Mouse (Mus musculus) hindbrain, embryonic 10.5 days (tissue): ENCODE measurements around the gene Akr1b7. TPM values are rescaled to one million over a fixed set of nuclear protein-coding genes. Genes with fewer than 3 reads are reported as not detected.

Experiments
- DNase-seq: peaks from one replicate; pipeline ENCODE4 v3.0.0-alpha.2; 2017; ENCODE audit warnings: low spot score
- H3K27ac ChIP-seq: fragments of 300-500 bp; sonication (generic); 2 replicates; pipeline ENCODE4 v1.5.1; 2016; ENCODE audit warnings: mild to moderate bottlenecking, moderate library complexity
- H3K27me3 ChIP-seq: fragments of 300-500 bp; sonication (generic); 2 replicates; pipeline ENCODE4 v1.6.1; 2016; ENCODE audit warnings: mild to moderate bottlenecking; ENCODE audit not compliant: poor library complexity, insufficient read depth, severe bottlenecking
- H3K36me3 ChIP-seq: fragments of 300-500 bp; sonication (generic); 2 replicates; pipeline ENCODE4 v1.6.1; 2016; ENCODE audit warnings: mild to moderate bottlenecking, moderate library complexity
- H3K4me1 ChIP-seq: fragments of 300-500 bp; sonication (generic); replicated peaks from 2 replicates; pipeline ENCODE4 v1.6.1; 2016; ENCODE audit warnings: mild to moderate bottlenecking
- H3K4me3 ChIP-seq: fragments of 300-500 bp; sonication (generic); 2 replicates; pipeline ENCODE4 v1.5.1; 2016; ENCODE audit warnings: mild to moderate bottlenecking, moderate library complexity
- H3K9me3 ChIP-seq: fragments of 300-500 bp; sonication (generic); 2 replicates; pipeline ENCODE4 v1.6.1; 2016; ENCODE audit warnings: mild to moderate bottlenecking, moderate library complexity
- WGBS: fragments of 180-500 bp; shearing (Covaris S2); methylation state at CpG from one replicate; pipeline ENCODE4 v1.1.7; 2016; 5-methylcytosine and 5-hydroxymethylcytosine counted together
- polyA plus RNA-seq: library from polyadenylated mRNA; unstranded; fragments of >200 nt; fragmentation: Nextera tagmentation; extraction: Ambion mirVana; gene quantifications from 2 replicates; pipeline ENCODE4 v1.2.1, GENCODE M21; 2016

The Akr1b7 gene
- polyA plus RNA-seq, 1 experiment from 2014 or later = not detected

DNA sequence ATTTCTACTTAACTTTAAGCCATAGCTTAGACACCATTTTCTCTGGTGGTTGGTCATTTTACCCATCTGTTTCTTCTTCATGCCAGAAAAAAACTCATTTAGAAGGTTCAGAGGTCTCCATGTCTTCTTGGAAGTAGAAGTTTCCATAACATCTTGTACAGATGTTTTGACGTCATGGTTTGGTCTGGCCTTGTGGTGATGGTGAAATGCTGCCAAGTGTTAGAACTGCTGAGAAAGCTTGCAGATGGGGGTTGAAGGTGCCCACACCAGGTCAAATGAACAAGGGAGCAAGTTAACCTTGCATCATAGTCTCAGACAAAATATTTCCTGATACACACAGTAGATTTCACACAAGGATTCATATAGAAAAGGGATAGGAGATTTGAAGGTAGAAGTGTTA lies 36.6 kb downstream of the Akr1b7 start:
- no peaks in the 10 kb centered on the region for H3K27me3 ChIP-seq
- H3K9me3 ChIP-seq = no peaks in the 10 kb centered on the region
- DNase-seq = no peak
- no peak overlapping the region for H3K4me3 ChIP-seq
- H3K4me1 ChIP-seq = no peaks in the 10 kb centered on the region
- WGBS = 74% methylated on average over 1 of the region's 1 CpGs
- H3K36me3 ChIP-seq = no peaks in the 10 kb centered on the region
- no peak overlapping the region for H3K27ac ChIP-seq

DNA sequence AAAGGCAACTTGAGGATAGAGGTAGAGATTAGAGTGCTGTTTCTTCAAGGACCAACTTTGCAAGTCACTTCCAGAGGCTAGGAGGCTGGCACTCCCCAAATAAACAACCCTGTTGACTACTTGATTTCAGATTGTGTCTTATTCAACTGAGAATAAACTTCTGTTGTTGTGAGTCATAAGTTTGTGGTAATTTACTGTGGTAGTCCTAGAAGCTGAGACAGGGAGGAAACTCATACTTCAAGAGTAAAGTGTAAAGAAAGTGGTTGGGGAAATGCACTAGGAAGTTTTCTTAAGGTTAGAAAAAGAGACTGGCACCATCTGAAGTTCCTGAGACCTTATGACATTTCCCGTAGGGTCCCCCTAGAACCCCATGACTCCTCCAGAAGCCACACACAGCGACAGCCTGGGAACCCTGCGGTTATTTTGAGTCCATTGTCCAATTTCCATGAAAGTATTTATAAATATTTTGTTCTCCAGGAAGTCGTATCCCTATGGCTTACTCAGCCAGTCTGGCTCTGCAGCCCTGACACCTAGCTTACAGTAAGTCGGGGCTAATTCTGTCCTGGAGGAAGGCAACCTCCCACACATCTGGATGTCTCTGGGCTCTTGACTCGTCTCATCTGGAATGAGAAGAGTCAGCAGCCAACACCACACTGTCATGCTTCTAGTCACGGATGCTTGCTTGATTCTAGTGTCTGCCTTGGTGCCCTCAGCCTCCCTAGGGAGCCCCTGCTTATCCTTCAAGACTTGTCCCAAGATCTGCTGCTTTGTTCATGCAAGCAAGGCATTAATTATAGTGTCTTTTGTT lies 41.0 kb downstream of the Akr1b7 start:
- no peaks in the 10 kb centered on the region for H3K36me3 ChIP-seq
- H3K27me3 ChIP-seq = no peaks in the 10 kb centered on the region
- 70% methylated on average over 7 of the region's 7 CpGs for WGBS

GRCm38 (mm10) chr6:34459456-34459855 lies 47.3 kb downstream of the Akr1b7 start:
- H3K9me3 ChIP-seq = no peaks in the 10 kb centered on the region
- H3K36me3 ChIP-seq = no peaks in the 10 kb centered on the region
- no peaks in the 10 kb centered on the region for H3K27me3 ChIP-seq
- DNase-seq = no peak
- H3K27ac ChIP-seq = no peak overlapping the region
- H3K4me3 ChIP-seq = no peak overlapping the region
- H3K4me1 ChIP-seq = no peaks in the 10 kb centered on the region

More for the DNA sequence above, 41.0 kb downstream of the Akr1b7 start:
- Histone ChIP-seq H3K4me3 (no peak overlapping the region), H3K9me3 (no peaks in the 10 kb centered on the region), H3K4me1 (no peaks in the 10 kb centered on the region), H3K27ac (no peak overlapping the region)
- DNase-seq = no peak

DNA sequence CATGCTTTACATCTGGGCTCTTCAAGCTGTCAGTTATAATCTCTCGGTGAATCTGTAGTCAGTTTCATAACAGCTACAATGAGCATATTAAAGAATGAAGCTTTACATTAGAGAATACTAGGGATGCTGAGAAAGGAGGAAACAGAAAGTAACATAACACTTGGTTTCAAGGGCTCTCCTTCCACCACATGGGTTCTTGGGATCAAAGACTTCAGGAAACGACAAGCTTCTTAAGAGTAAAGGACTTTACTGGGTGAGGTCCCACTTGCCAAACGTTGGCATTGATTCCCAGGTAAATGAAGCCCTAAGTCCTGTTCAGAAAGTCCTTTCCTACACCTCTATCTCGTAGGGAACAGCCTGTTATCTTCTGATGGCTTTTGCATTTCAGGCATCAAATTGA lies 48.5 kb downstream of the Akr1b7 start:
- no peaks in the 10 kb centered on the region for H3K36me3 ChIP-seq
- H3K4me1 ChIP-seq = no peaks in the 10 kb centered on the region
- no peaks in the 10 kb centered on the region for H3K27me3 ChIP-seq
- WGBS = 66% methylated on average over 4 of the region's 4 CpGs
- H3K4me3 ChIP-seq = no peak overlapping the region
- no peak for DNase-seq
- H3K27ac ChIP-seq = no peak overlapping the region
- no peaks in the 10 kb centered on the region for H3K9me3 ChIP-seq

DNA sequence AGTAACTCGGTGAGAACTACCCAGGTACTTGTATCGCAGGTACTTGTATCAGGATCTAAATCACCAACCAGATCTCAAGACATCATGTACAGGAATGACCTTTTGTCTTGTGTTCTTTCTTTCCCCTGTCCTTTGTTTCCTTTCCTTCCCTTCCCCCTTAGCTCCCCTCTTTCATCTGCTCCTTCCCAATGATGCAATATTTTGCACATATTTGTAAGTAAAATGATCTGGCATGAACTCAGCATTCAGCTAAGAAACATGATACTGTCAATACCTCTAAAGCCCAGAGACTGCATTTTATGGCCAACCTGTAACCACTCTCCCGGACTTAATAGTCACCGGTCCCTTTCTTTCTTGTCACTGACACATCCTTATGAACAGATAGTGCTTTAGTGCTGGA lies 51.4 kb downstream of the Akr1b7 start:
- DNase-seq = no peak
- Histone ChIP-seq H3K4me3 (no peak overlapping the region), H3K36me3 (no peaks in the 10 kb centered on the region), H3K9me3 (no peaks in the 10 kb centered on the region), H3K27ac (no peak overlapping the region), H3K27me3 (no peaks in the 10 kb centered on the region), H3K4me1 (no peaks in the 10 kb centered on the region)
- WGBS = 94% methylated on average over 4 of the region's 4 CpGs

GRCm38 (mm10) chr6:34471434-34472110 lies 59.4 kb downstream of the Akr1b7 start:
- Histone ChIP-seq H3K27me3 (no peaks in the 10 kb centered on the region), H3K27ac (no peak overlapping the region), H3K36me3 (no peaks in the 10 kb centered on the region), H3K4me3 (no peak overlapping the region), H3K9me3 (no peaks in the 10 kb centered on the region), H3K4me1 (peaks cover 9% of the 10 kb centered on the region)
- no peak for DNase-seq
- WGBS = 82% methylated on average over 12 of the region's 12 CpGs

Other genes with a start within 250 kb of the Akr1b7 start
- gene Slc35b4, start 235.2 kb upstream of the Akr1b7 start, polyA plus RNA-seq = 41.3 and 43.2 TPM in 2 replicates
- gene Akr1b3, start 94.9 kb upstream of the Akr1b7 start, polyA plus RNA-seq = 287 and 330 TPM in 2 replicates
- 27.2 and 29.1 TPM in 2 replicates for gene Akr1b8, start 58.2 kb upstream of the Akr1b7 start, polyA plus RNA-seq
- 16.7 and 18.7 TPM in 2 replicates for gene Akr1b10, start 28.1 kb upstream of the Akr1b7 start, polyA plus RNA-seq
- gene Bpgm, start 63.9 kb downstream of the Akr1b7 start, polyA plus RNA-seq = 64.5 and 72.7 TPM in 2 replicates
- 117 and 144 TPM in 2 replicates for gene Cald1, start 186.2 kb downstream of the Akr1b7 start, polyA plus RNA-seq